8 mouse cellular contexts compared by ENCODE assay signal in the genomic region with DNA sequence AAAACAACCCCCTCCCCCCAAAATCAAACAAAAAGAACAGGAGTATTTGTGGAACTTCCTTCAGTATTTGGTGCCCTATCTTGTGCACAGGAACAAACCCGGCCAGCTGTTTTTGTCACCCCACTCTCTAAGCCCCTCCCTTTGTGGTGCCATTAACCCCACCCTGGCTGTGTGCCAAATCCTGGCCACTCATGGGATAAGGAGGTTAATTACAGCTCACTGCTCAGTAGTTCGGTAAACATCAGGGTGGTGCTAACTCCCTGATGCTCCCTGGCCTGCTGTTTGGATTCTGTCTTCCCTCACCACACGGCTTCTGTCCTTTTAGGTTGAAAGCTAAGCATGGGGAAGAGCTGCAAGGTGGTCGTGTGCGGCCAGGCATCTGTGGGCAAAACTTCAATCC. TPM values are rescaled to one million over a fixed set of nuclear protein-coding genes. Genes with fewer than 3 reads are reported as not detected.
DNase-seq lines count a peak whose midpoint lies in the region; ATAC-seq and TF ChIP-seq lines count a peak whose summit lies in the region.

No protein-coding gene starts in this region.

- no peak overlapping the region for H3K27ac ChIP-seq in forebrain, embryonic 15.5 days (replicated peaks)
- no peak overlapping the region for H3K27ac ChIP-seq in kidney, embryonic 14.5 days (ENCODE audit: low read depth, low read length)
- 0 out of 2 replicates have a peak overlapping the region, but pooled peaks have one; percentile 26 for H3K27ac ChIP-seq in lung, postnatal 0 days (ENCODE audit: low read length)

- H3K36me3 ChIP-seq in forebrain, embryonic 15.5 days = peaks cover 22% of the 10 kb centered on the region
- H3K36me3 ChIP-seq in kidney, embryonic 14.5 days (ENCODE audit: control insufficient read depth, insufficient read depth, low read length) = peaks cover 21% of the 10 kb centered on the region; the same call in 1 of the 2 replicates
- 0 out of 2 replicates have a peak, but pooled peaks cover 9% of the 10 kb centered on the region for H3K36me3 ChIP-seq in lung, postnatal 0 days (ENCODE audit: insufficient read depth, low read length)

- H3K9me3 ChIP-seq in forebrain, embryonic 15.5 days = no peaks in the 10 kb centered on the region
- no peaks in the 10 kb centered on the region for H3K9me3 ChIP-seq in kidney, embryonic 14.5 days (ENCODE audit: control insufficient read depth, low read length)
- no peaks in the 10 kb centered on the region for H3K9me3 ChIP-seq in lung, postnatal 0 days (ENCODE audit: low read length)

- H3K4me1 ChIP-seq in forebrain, embryonic 15.5 days = peaks cover 30% of the 10 kb centered on the region
- H3K4me1 ChIP-seq in kidney, embryonic 14.5 days (ENCODE audit: control insufficient read depth, insufficient read depth, low read length) = peaks cover 17% of the 10 kb centered on the region
- H3K4me1 ChIP-seq in lung, postnatal 0 days (ENCODE audit: insufficient read depth, low read depth, low read length) = peaks cover 12% of the 10 kb centered on the region

- ATAC-seq in forebrain, embryonic 15.5 days (replicated peaks) = no peak
- ATAC-seq in kidney, embryonic 14.5 days (ENCODE audit: low FRiP score, low TSS enrichment) = no peak
- no peak for ATAC-seq in lung, postnatal 0 days

- peak; percentile 34 for DNase-seq in right cerebral cortex, postnatal 14 days
- DNase-seq in right cerebral cortex, adult 2 months (ENCODE audit: low spot score in 2 of 2) = no peak
- DNase-seq in lung, postnatal 0 days (ENCODE audit: low spot score) = peak; percentile 70
- peak; percentile 66 to 83 for DNase-seq in spleen, postnatal 4 days (ENCODE audit: low spot score in 2 of 2)
- no peak for DNase-seq in thymus, postnatal 25 days
- no peak for DNase-seq in right cerebral cortex, postnatal 36 days (ENCODE audit: low spot score in 2 of 2)

- no peaks in the 10 kb centered on the region for H3K27me3 ChIP-seq in forebrain, embryonic 15.5 days
- H3K27me3 ChIP-seq in kidney, embryonic 14.5 days (ENCODE audit: control insufficient read depth, insufficient read depth, low read length) = no peaks in the 10 kb centered on the region
- H3K27me3 ChIP-seq in lung, postnatal 0 days (replicated peaks; ENCODE audit: insufficient read depth, low read length) = no peaks in the 10 kb centered on the region

- H3K4me3 ChIP-seq in forebrain, embryonic 15.5 days = peak overlapping the region; percentile 82
- peak overlapping the region; percentile 81; the same call in 1 of the 2 replicates for H3K4me3 ChIP-seq in kidney, embryonic 14.5 days (ENCODE audit: low read length)
- no peak overlapping the region; the same call in 1 of the 2 replicates for H3K4me3 ChIP-seq in lung, postnatal 0 days (ENCODE audit: low read depth, low read length)

- H3K9ac ChIP-seq in forebrain, embryonic 15.5 days (replicated peaks) = 0 out of 2 replicates have a peak overlapping the region, but pooled peaks have one; percentile 90
- H3K9ac ChIP-seq in kidney, embryonic 14.5 days (ENCODE audit: low read depth, low read length) = peak overlapping the region; percentile 31; the same call in 1 of the 2 replicates
- H3K9ac ChIP-seq in lung, postnatal 0 days (replicated peaks; ENCODE audit: low read depth) = 0 out of 2 replicates have a peak overlapping the region, but pooled peaks have one; percentile 12

- H3K4me2 ChIP-seq in forebrain, embryonic 15.5 days (replicated peaks) = peak overlapping the region; percentile 71
- peak overlapping the region; percentile 61 for H3K4me2 ChIP-seq in kidney, embryonic 14.5 days (replicated peaks; ENCODE audit: low read depth, low read length)
- peak overlapping the region; percentile 37 for H3K4me2 ChIP-seq in lung, postnatal 0 days (replicated peaks; ENCODE audit: low read depth, low read length)

- WGBS in forebrain, embryonic 15.5 days = 42% methylated on average over 5 of the region's 5 CpGs
- WGBS in kidney, embryonic 14.5 days = 38% methylated on average over 5 of the region's 5 CpGs
- 26% methylated on average over 5 of the region's 5 CpGs for WGBS in lung, postnatal 0 days

- no peak for TF ChIP-seq EP300 in lung, postnatal 0 days (IDR thresholded peaks at IDR 0.05)

- no peak for TF ChIP-seq CTCF in lung, postnatal 0 days (IDR thresholded peaks at IDR 0.05)

RNA-seq across cellular contexts. Expression of gene Dnajc7, which starts 3.9 kb away (rescaled TPM):
- polyA plus RNA-seq in forebrain, embryonic 15.5 days (2015; fragmentation: Nextera tagmentation; extraction: Ambion mirVana) = 294 and 295 TPM in 2 replicates
- polyA plus RNA-seq in kidney, embryonic 14.5 days (2014; fragmentation: Nextera tagmentation; extraction: Ambion mirVana) = 86.2 and 126 TPM in 2 replicates
- polyA plus RNA-seq in lung, postnatal 0 days (2015; fragmentation: Nextera tagmentation; extraction: Ambion mirVana) = 99.1 and 113 TPM in 2 replicates

RNA-seq across cellular contexts. Expression of gene Nkiras2, which starts 4.8 kb away (rescaled TPM):
- 90.5 and 91.3 TPM in 2 replicates for polyA plus RNA-seq in forebrain, embryonic 15.5 days (2015; fragmentation: Nextera tagmentation; extraction: Ambion mirVana)
- 63.6 and 67.6 TPM in 2 replicates for polyA plus RNA-seq in kidney, embryonic 14.5 days (2014; fragmentation: Nextera tagmentation; extraction: Ambion mirVana)
- polyA plus RNA-seq in lung, postnatal 0 days (2015; fragmentation: Nextera tagmentation; extraction: Ambion mirVana) = 58.6 and 59.9 TPM in 2 replicates

RNA-seq across cellular contexts. Expression of gene Cnp, which starts 49.2 kb away (rescaled TPM):
- 23.4 and 26.9 TPM in 2 replicates for polyA plus RNA-seq in forebrain, embryonic 15.5 days (2015; fragmentation: Nextera tagmentation; extraction: Ambion mirVana)
- 17.0 and 25.0 TPM in 2 replicates for polyA plus RNA-seq in kidney, embryonic 14.5 days (2014; fragmentation: Nextera tagmentation; extraction: Ambion mirVana)
- polyA plus RNA-seq in lung, postnatal 0 days (2015; fragmentation: Nextera tagmentation; extraction: Ambion mirVana) = 31.4 and 33.8 TPM in 2 replicates

Comparison
In these comparisons a context has a peak if more than half of its experiments do, and no peak if none do; other contexts are left out.
1. DNase-seq: peak in right cerebral cortex, postnatal 14 days (single experiment), lung, postnatal 0 days (single experiment) and spleen, postnatal 4 days (2 of 2); none in right cerebral cortex, adult 2 months (0 of 2), thymus, postnatal 25 days (single experiment) and right cerebral cortex, postnatal 36 days (0 of 2).
2. H3K9ac ChIP-seq: peak in every context shown above with its lines; median percentile 90 in forebrain, embryonic 15.5 days; 31 in kidney, embryonic 14.5 days; 12 in lung, postnatal 0 days.
3. Peak in every context shown above with its lines, with median percentiles within 50 percentile points of each other: H3K4me2 ChIP-seq.